8 mouse cellular contexts compared by ENCODE assay signal in the genomic region with DNA sequence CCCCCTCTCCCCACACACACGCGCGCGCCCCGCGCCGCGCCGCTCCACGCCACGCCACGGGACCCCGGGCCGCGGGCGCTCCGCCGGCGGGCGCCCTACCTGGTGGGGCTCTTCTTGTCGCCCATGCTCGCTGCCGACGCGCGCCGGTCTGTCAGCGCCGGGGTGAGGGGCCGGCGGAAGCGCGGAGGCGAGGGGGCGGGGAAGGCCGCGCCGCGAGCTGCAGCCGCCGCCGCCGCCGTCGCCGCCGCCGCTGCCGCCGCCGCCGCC. TPM values are rescaled to one million over a fixed set of nuclear protein-coding genes. Genes with fewer than 3 reads are reported as not detected.
DNase-seq lines count a peak whose midpoint lies in the region; ATAC-seq and TF ChIP-seq lines count a peak whose summit lies in the region.

No protein-coding gene starts in this region.

- H3K9me3 ChIP-seq in hindbrain, embryonic 11.5 days (ENCODE audit: control insufficient read depth, low read length) = no peaks in the 10 kb centered on the region
- H3K9me3 ChIP-seq in midbrain, embryonic 11.5 days (ENCODE audit: control insufficient read depth, low read length) = no peaks in the 10 kb centered on the region

- H3K36me3 ChIP-seq in kidney, adult 2 months (ENCODE audit: control insufficient read depth, insufficient read depth, low read length) = no peaks in the 10 kb centered on the region
- no peaks in the 10 kb centered on the region for H3K36me3 ChIP-seq in hindbrain, embryonic 11.5 days (ENCODE audit: control insufficient read depth, insufficient read depth, low read length)
- 0 out of 2 replicates have a peak, but pooled peaks cover 3% of the 10 kb centered on the region for H3K36me3 ChIP-seq in midbrain, embryonic 11.5 days (ENCODE audit: control insufficient read depth, insufficient read depth, low read length)

- no peaks in the 10 kb centered on the region for H3K27me3 ChIP-seq in kidney, adult 2 months (replicated peaks; ENCODE audit: control insufficient read depth, insufficient read depth, low read length)
- H3K27me3 ChIP-seq in hindbrain, embryonic 11.5 days (ENCODE audit: control insufficient read depth, insufficient read depth, low read length) = no peaks in the 10 kb centered on the region
- H3K27me3 ChIP-seq in midbrain, embryonic 11.5 days (ENCODE audit: control insufficient read depth, insufficient read depth, low read length) = no peaks in the 10 kb centered on the region

- peak overlapping the region; percentile 50; the same call in 1 of the 2 replicates for H3K4me2 ChIP-seq in hindbrain, embryonic 11.5 days (replicated peaks; ENCODE audit: low read depth, low read length)
- H3K4me2 ChIP-seq in midbrain, embryonic 11.5 days = peak overlapping the region; percentile 69

- H3K4me1 ChIP-seq in kidney, adult 2 months (ENCODE audit: control insufficient read depth, insufficient read depth, low read length) = 0 out of 2 replicates have a peak, but pooled peaks cover 3% of the 10 kb centered on the region
- 0 out of 2 replicates have a peak, but pooled peaks cover 1% of the 10 kb centered on the region for H3K4me1 ChIP-seq in bone marrow, adult 2 months (ENCODE audit: control insufficient read depth, insufficient read depth, low read length)
- H3K4me1 ChIP-seq in hindbrain, embryonic 11.5 days (replicated peaks; ENCODE audit: control insufficient read depth, insufficient read depth, low read length) = no peaks in the 10 kb centered on the region
- peaks cover 3% of the 10 kb centered on the region; the same call in 1 of the 2 replicates for H3K4me1 ChIP-seq in midbrain, embryonic 11.5 days (ENCODE audit: control insufficient read depth, insufficient read depth, low read length)

- H3K27ac ChIP-seq in kidney, adult 2 months (ENCODE audit: insufficient read depth, low read depth, low read length) = no peak overlapping the region
- H3K27ac ChIP-seq in bone marrow, adult 2 months (ENCODE audit: control insufficient read depth, insufficient read depth, low read depth, low read length, poor library complexity) = peak overlapping the region; percentile 82; the same call in 1 of the 2 replicates
- peak overlapping the region; percentile 97 for H3K27ac ChIP-seq in hindbrain, embryonic 11.5 days (ENCODE audit: low read depth, low read length)
- peak overlapping the region; percentile 93 for H3K27ac ChIP-seq in midbrain, embryonic 11.5 days (ENCODE audit: low read depth, low read length)

- no peak for TF ChIP-seq POLR2A in kidney, adult 2 months (IDR thresholded peaks at IDR 0.05; ENCODE audit: low read depth, low read length)
- TF ChIP-seq POLR2A in bone marrow, adult 2 months (IDR thresholded peaks at IDR 0.05; ENCODE audit: borderline replicate concordance, control insufficient read depth, low read depth, low read length) = no peak

- ATAC-seq in hindbrain, embryonic 11.5 days (ENCODE audit: low FRiP score) = no peak
- ATAC-seq in midbrain, embryonic 11.5 days (ENCODE audit: low FRiP score) = no peak

- peak overlapping the region; percentile 94 for H3K9ac ChIP-seq in hindbrain, embryonic 11.5 days (ENCODE audit: low read depth, low read length)
- peak overlapping the region; percentile 93 for H3K9ac ChIP-seq in midbrain, embryonic 11.5 days (ENCODE audit: low read length)

- peak overlapping the region; percentile 68 for H3K4me3 ChIP-seq in kidney, adult 2 months (ENCODE audit: insufficient read depth, low read depth, low read length)
- peak overlapping the region; percentile 54 for H3K4me3 ChIP-seq in bone marrow, adult 2 months (replicated peaks; ENCODE audit: control insufficient read depth, low read depth, low read length)
- peak overlapping the region; percentile 79 for H3K4me3 ChIP-seq in hindbrain, embryonic 11.5 days (ENCODE audit: low read depth, low read length)
- H3K4me3 ChIP-seq in midbrain, embryonic 11.5 days (ENCODE audit: low read depth, low read length) = peak overlapping the region; percentile 97

- no peak for DNase-seq in kidney, adult 2 months
- no peak for DNase-seq in kidney, postnatal 10 days
- DNase-seq in hindbrain, embryonic 11.5 days (ENCODE audit: low spot score) = no peak
- DNase-seq in midbrain, embryonic 11.5 days (ENCODE audit: low spot score, missing footprints) = no peak
- DNase-seq in thymus, postnatal 10 days (ENCODE audit: low spot score in 2 of 2) = no peak
- no peak for DNase-seq in c-Kit-positive CD71-positive TER-119-positive erythroid progenitor cells, embryonic 14.5 days (ENCODE audit: low spot score)
- no peak for DNase-seq in layer of hippocampus, postnatal 25 days (ENCODE audit: extremely low spot score in 1 of 2, low spot score in 1 of 2)

- WGBS in kidney, adult 2 months = under 1% methylated on average over 51 of the region's 52 CpGs
- WGBS in bone marrow, adult 2 months = 2% methylated on average over 41 of the region's 52 CpGs
- WGBS in hindbrain, embryonic 11.5 days = no CpG with 5 or more reads among the region's 52 CpGs
- WGBS in midbrain, embryonic 11.5 days = under 1% methylated on average over 22 of the region's 52 CpGs

- TF ChIP-seq CTCF in kidney, adult 2 months (conservative IDR thresholded peaks at IDR 0.05; ENCODE audit: insufficient read depth, insufficient read length, low read depth, low read length) = no peak
- no peak for TF ChIP-seq CTCF in bone marrow, adult 2 months (IDR thresholded peaks at IDR 0.05; ENCODE audit: control insufficient read depth, insufficient read depth, low read length)

RNA-seq across cellular contexts. Expression of gene Yaf2, which starts 0.1 kb away (rescaled TPM):
- 22.7 and 23.8 TPM in 2 replicates for polyA plus RNA-seq in kidney, adult 2 months (2012; rRNA removed)
- 10.3 and 15.4 TPM in 2 replicates for polyA plus RNA-seq in bone marrow, adult 2 months (2011; ENCODE audit: insufficient read depth, insufficient read length, low replicate concordance, missing spikeins)
- polyA plus RNA-seq in hindbrain, embryonic 11.5 days (2014; fragmentation: Nextera tagmentation; extraction: Ambion mirVana) = 130 and 138 TPM in 2 replicates
- 127 and 131 TPM in 2 replicates for polyA plus RNA-seq in midbrain, embryonic 11.5 days (2014; fragmentation: Nextera tagmentation; extraction: Ambion mirVana)
- total RNA-seq in layer of hippocampus, postnatal 25 days (2021) = 10 to 100 TPM; 90.2 to 92.9 TPM
